Mouse (Mus musculus) bone marrow macrophage, adult 2 months (primary cell): Measurements from ENCODE around the gene Wapl.

Experiments
- CTCF ChIP-seq: IDR thresholded peaks from 2 replicates; pipeline ENCODE4 v1.5.1; 2012; ENCODE audit warnings: low read depth, mild to moderate bottlenecking, low read length, moderate library complexity
- POLR2A ChIP-seq: IDR thresholded peaks from 2 replicates; pipeline ENCODE4 v1.6.1; 2012; ENCODE audit warnings: mild to moderate bottlenecking, low read depth, low read length, borderline replicate concordance

- TF ChIP-seq CTCF (no peak), POLR2A (no peak)
Measured at GRCm38 (mm10) chr14:34632722-34633448, 40.8 kb upstream of the Wapl start.
